ENCODE assay signal across 13 mouse cellular contexts in the genomic region with DNA sequence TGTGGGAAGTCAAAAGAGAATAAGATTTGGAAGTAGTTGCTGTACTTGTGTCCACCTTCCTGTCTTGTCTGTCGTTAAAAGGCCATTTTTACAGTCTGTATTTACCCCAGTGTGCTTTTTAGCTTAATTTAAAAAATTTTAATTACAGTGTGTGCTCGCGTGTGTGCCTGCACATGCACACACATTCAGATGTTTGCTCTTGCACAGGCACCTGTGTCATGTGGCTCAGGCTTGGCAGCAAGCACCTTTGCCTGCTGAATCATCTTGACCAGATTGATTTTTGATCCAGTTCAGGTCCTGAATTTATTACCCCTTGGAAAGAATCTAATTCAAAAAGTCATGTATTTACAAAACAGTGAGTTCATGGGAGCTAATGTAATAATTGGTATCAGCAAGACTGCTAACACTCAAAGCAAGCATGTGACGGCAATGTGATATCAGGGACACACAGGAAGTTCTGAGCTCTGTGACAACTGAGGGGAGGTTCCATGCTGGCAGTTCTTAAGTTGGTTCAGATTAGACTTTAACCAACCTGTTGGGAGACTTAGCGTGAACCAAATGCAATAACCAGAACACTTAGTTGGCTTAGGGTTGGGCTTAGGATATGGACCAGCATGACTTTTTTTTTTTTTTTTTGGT. TPM values are rescaled to one million over a fixed set of nuclear protein-coding genes. Genes with fewer than 3 reads are reported as not detected.
A peak's percentile ranks its signal among the peaks of the same experiment; 100 is the strongest.
DNase-seq lines count a peak whose midpoint lies in the region; ATAC-seq and TF ChIP-seq lines count a peak whose summit lies in the region.
"Had no signal": no experiment of that assay in that cellular context is flagged by ENCODE, and none has a peak within 500 bp of the region (broad histone marks: within the 10 kb centered on the region; RNA-seq: fewer than 3 reads in every experiment).

No protein-coding gene starts in this region.

- ATAC-seq in inflammation-experienced regulatory T-cells, adult 6 months: peak; percentile 66
- no peak for ATAC-seq in forebrain, embryonic 16.5 days

- in situ Hi-C loops in CH12.LX (cut with MboI; ENCODE audit: low pct_ligation_motif_present, low pct_unique_long_range_greater_than_20kb, low sequenced_read_pairs): no loop called here

- TF ChIP-seq RAD21 in CH12.LX (IDR thresholded peaks at IDR 0.05; ENCODE audit: low read depth, low read length): no peak

- H3K27ac ChIP-seq in gastrocnemius, adult 2 months: peak overlapping the region; percentile 0; the same call in 1 of the 2 replicates
- H3K27ac ChIP-seq in CH12.LX (ENCODE audit: insufficient read depth, low read depth): no peak overlapping the region
- H3K27ac ChIP-seq in forebrain, embryonic 16.5 days (ENCODE audit: low read length): no peak overlapping the region
- H3K27ac ChIP-seq: heart, embryonic 13.5 days; kidney, postnatal 0 days had no signal

- no peak overlapping the region for H3K4me3 ChIP-seq in gastrocnemius, adult 2 months
- no peak overlapping the region for H3K4me3 ChIP-seq in CH12.LX (replicated peaks in 1 of 3; ENCODE audit: low read depth in 2 of 3, low read length in 2 of 3, poor library complexity in 1 of 3)
- H3K4me3 ChIP-seq in megakaryocyte, embryonic 14.5 days (replicated peaks): peak overlapping the region; percentile 78
- no peak overlapping the region for H3K4me3 ChIP-seq in forebrain, embryonic 16.5 days (replicated peaks; ENCODE audit: low read length)
- H3K4me3 ChIP-seq: heart, embryonic 13.5 days had no signal

- peaks cover 86% of the 10 kb centered on the region for H3K79me2 ChIP-seq in CH12.LX (replicated peaks; ENCODE audit: control insufficient read depth, extremely low read depth, insufficient read depth, poor library complexity, severe bottlenecking)

- peaks cover 19 to 44% of the 10 kb centered on the region in 2 experiments for H3K36me3 ChIP-seq in CH12.LX (replicated peaks in 1 of 2; ENCODE audit: control insufficient read depth in 1 of 2, insufficient read depth in 1 of 2, low read length in 1 of 2)
- peaks cover 40% of the 10 kb centered on the region for H3K36me3 ChIP-seq in megakaryocyte, embryonic 14.5 days (replicated peaks; ENCODE audit: low read length)
- H3K36me3 ChIP-seq in forebrain, embryonic 16.5 days (ENCODE audit: control insufficient read depth, insufficient read depth): peaks cover 8% of the 10 kb centered on the region

- H3K9me3 ChIP-seq in CH12.LX (replicated peaks; ENCODE audit: low read length): no peaks in the 10 kb centered on the region
- no peaks in the 10 kb centered on the region for H3K9me3 ChIP-seq in megakaryocyte, embryonic 14.5 days
- no peaks in the 10 kb centered on the region for H3K9me3 ChIP-seq in forebrain, embryonic 16.5 days (ENCODE audit: control insufficient read depth, low read length)
- H3K9me3 ChIP-seq: heart, embryonic 13.5 days had no signal

- H3K4me2 ChIP-seq in CH12.LX (ENCODE audit: insufficient read depth, low read depth, poor library complexity, severe bottlenecking): peak overlapping the region; percentile 37; the same call in 1 of the 2 replicates
- no peak overlapping the region for H3K4me2 ChIP-seq in forebrain, embryonic 16.5 days (ENCODE audit: low read length)
- H3K4me2 ChIP-seq: heart, embryonic 13.5 days had no signal

- TF ChIP-seq EP300 in CH12.LX (IDR thresholded peaks at IDR 0.05; ENCODE audit: low read length): no peak

- no peak for DNase-seq in gastrocnemius, adult 2 months
- DNase-seq in gastrocnemius, postnatal 36 days: no peak
- no peak for DNase-seq in CH12.LX (ENCODE audit: extremely low read depth)
- DNase-seq in frontal cortex, postnatal 25 days (ENCODE audit: low spot score in 2 of 2): no peak
- no peak for DNase-seq in lung, postnatal 4 days
- DNase-seq: lung, postnatal 10 days; thymus, adult 2 months had no signal

- no peaks in the 10 kb centered on the region for H3K27me3 ChIP-seq in CH12.LX (replicated peaks)
- no peaks in the 10 kb centered on the region for H3K27me3 ChIP-seq in megakaryocyte, embryonic 14.5 days (replicated peaks)
- H3K27me3 ChIP-seq in forebrain, embryonic 16.5 days (replicated peaks; ENCODE audit: control insufficient read depth, insufficient read depth, low read length): no peaks in the 10 kb centered on the region
- H3K27me3 ChIP-seq: heart, embryonic 13.5 days had no signal

- WGBS in forebrain, embryonic 16.5 days: 93% methylated on average over 5 of the region's 5 CpGs

- TF ChIP-seq POLR2A in CH12.LX (IDR thresholded peaks at IDR 0.05; ENCODE audit: low read depth, low read length): no peak

- intact Hi-C loops in gastrocnemius, adult 2 months (cut with DNase I): no loop called here
- intact Hi-C loops in gastrocnemius, postnatal 36 days (cut with DNase I): no loop called here

- H3K9ac ChIP-seq in CH12.LX (ENCODE audit: insufficient read depth, low read depth): no peak overlapping the region
- H3K9ac ChIP-seq in forebrain, embryonic 16.5 days (replicated peaks; ENCODE audit: low read depth, low read length): no peak overlapping the region
- H3K9ac ChIP-seq: heart, embryonic 13.5 days had no signal

- dilution Hi-C loops in CH12.LX (cut with MboI; ENCODE audit: extremely low pct_ligation_motif_present, extremely low pct_unique_long_range_greater_than_20kb, low sequenced_read_pairs): no loop called here

- peaks cover 20 to 70% of the 10 kb centered on the region in 2 experiments for H3K4me1 ChIP-seq in CH12.LX (ENCODE audit: control insufficient read depth in 1 of 2, insufficient read depth in 2 of 2)
- H3K4me1 ChIP-seq in megakaryocyte, embryonic 14.5 days: peaks cover 52% of the 10 kb centered on the region
- H3K4me1 ChIP-seq in forebrain, embryonic 16.5 days (replicated peaks; ENCODE audit: control insufficient read depth, insufficient read depth, low read length): peaks cover 7% of the 10 kb centered on the region

- TF ChIP-seq CTCF in gastrocnemius, adult 2 months (IDR thresholded peaks at IDR 0.05): no peak
- no peak for TF ChIP-seq CTCF in CH12.LX (conservative IDR thresholded peaks at IDR 0.05 in 1 of 2, IDR thresholded peaks at IDR 0.05 in 1 of 2; ENCODE audit: low read depth in 2 of 2, low read length in 2 of 2)

TF ChIP-seq in CH12.LX, 34 proteins besides CTCF, POLR2A, EP300 and RAD21:
- TF ChIP-seq SIN3A (IDR thresholded peaks at IDR 0.05; ENCODE audit: low read length) (no peak), BHLHE40 (IDR thresholded peaks at IDR 0.05; ENCODE audit: low read depth, low read length) (0 out of 2 replicates have a peak, but pooled peaks have one; percentile 15), MAFK (IDR thresholded peaks at IDR 0.05; ENCODE audit: insufficient replicate concordance, low read length) (no peak), USF2 (conservative IDR thresholded peaks at IDR 0.05; ENCODE audit: low read depth, low read length) (no peak)

RNA-seq across cellular contexts. Expression of gene Selenot, which starts 6.5 kb away (rescaled TPM):
- 100 to 1,000 TPM; 119 to 136 TPM for total RNA-seq in gastrocnemius, adult 2 months (2021)
- 100 to 1,000 TPM; 110 to 115 TPM for total RNA-seq in gastrocnemius, postnatal 36 days (2021)
- 63.6 and 76.6 TPM in 2 replicates for total RNA-seq in CH12.LX (2012; rRNA removed)
- 254 and 283 TPM in 2 replicates for total RNA-seq in CH12.LX (2014; rRNA removed)
- polyA plus RNA-seq in CH12.LX (2012; ENCODE audit: insufficient read length, low read depth): 134 and 157 TPM in 2 replicates
- 10 to 100 TPM; 30.3 to 45.6 (median 39.6) TPM for polyA plus RNA-seq in inflammation-experienced regulatory T-cells, adult 6 months (2017; shearing (Covaris generic))
- polyA plus RNA-seq in megakaryocyte, embryonic 14.5 days (2012; ENCODE audit: insufficient read depth, low replicate concordance): 3.1 and 14.7 TPM in 2 replicates
- 22.1 and 23.0 TPM in 2 replicates for polyA plus RNA-seq in forebrain, embryonic 16.5 days (2015; fragmentation: Nextera tagmentation; extraction: Ambion mirVana)

RNA-seq across cellular contexts. Expression of gene Erich6, which starts 54.1 kb away (rescaled TPM):
- total RNA-seq in gastrocnemius, adult 2 months (2021): not detected
- not detected for total RNA-seq in gastrocnemius, postnatal 36 days (2021)
- not detected in 2 replicates for total RNA-seq in CH12.LX (2012; rRNA removed)
- not detected in 2 replicates for total RNA-seq in CH12.LX (2014; rRNA removed)
- 0.11 TPM in 1 of 2 replicates, not detected in the other for polyA plus RNA-seq in CH12.LX (2012; ENCODE audit: insufficient read length, low read depth)
- not detected for polyA plus RNA-seq in inflammation-experienced regulatory T-cells, adult 6 months (2017; shearing (Covaris generic))
- not detected in 2 replicates for polyA plus RNA-seq in megakaryocyte, embryonic 14.5 days (2012; ENCODE audit: insufficient read depth, low replicate concordance)
- polyA plus RNA-seq in forebrain, embryonic 16.5 days (2015; fragmentation: Nextera tagmentation; extraction: Ambion mirVana): 0.21 TPM in 1 of 2 replicates, not detected in the other
- total RNA-seq: gastrocnemius, adult 18-20 months had no signal
- polyA plus RNA-seq: kidney, postnatal 0 days; thymus, adult 2 months had no signal

RNA-seq across cellular contexts. Expression of gene Serp1, which starts 57.2 kb away (rescaled TPM):
- 1 to 10 TPM; 6.4 to 8.0 TPM for total RNA-seq in gastrocnemius, adult 2 months (2021)
- 1 to 10 TPM; 6.5 to 7.1 TPM for total RNA-seq in gastrocnemius, postnatal 36 days (2021)
- total RNA-seq in CH12.LX (2012; rRNA removed) (210 and 219 TPM in 2 replicates), CH12.LX (2014; rRNA removed) (470 and 509 TPM in 2 replicates)
- polyA plus RNA-seq in CH12.LX (2012; ENCODE audit: insufficient read length, low read depth): 252 and 298 TPM in 2 replicates
- polyA plus RNA-seq in inflammation-experienced regulatory T-cells, adult 6 months (2017; shearing (Covaris generic)): 10 to 100 TPM; 40.4 to 51.7 (median 46.0) TPM
- polyA plus RNA-seq in megakaryocyte, embryonic 14.5 days (2012; ENCODE audit: insufficient read depth, low replicate concordance): 47.6 and 71.3 TPM in 2 replicates
- 77.2 and 102 TPM in 2 replicates for polyA plus RNA-seq in forebrain, embryonic 16.5 days (2015; fragmentation: Nextera tagmentation; extraction: Ambion mirVana)

RNA-seq across cellular contexts. Expression of gene Eif2a, which starts 57.3 kb away (rescaled TPM):
- 10 to 100 TPM; 48.9 to 54.8 TPM for total RNA-seq in gastrocnemius, adult 2 months (2021)
- total RNA-seq in gastrocnemius, postnatal 36 days (2021): 10 to 100 TPM; 39.1 to 47.1 TPM
- total RNA-seq in CH12.LX (2012; rRNA removed) (107 and 119 TPM in 2 replicates), CH12.LX (2014; rRNA removed) (215 and 241 TPM in 2 replicates)
- polyA plus RNA-seq in CH12.LX (2012; ENCODE audit: insufficient read length, low read depth): 116 and 117 TPM in 2 replicates
- 10 to 100 TPM; 63.0 to 73.7 (median 67.5) TPM for polyA plus RNA-seq in inflammation-experienced regulatory T-cells, adult 6 months (2017; shearing (Covaris generic))
- polyA plus RNA-seq in megakaryocyte, embryonic 14.5 days (2012; ENCODE audit: insufficient read depth, low replicate concordance): 0.65 and 3.2 TPM in 2 replicates
- 44.6 and 50.4 TPM in 2 replicates for polyA plus RNA-seq in forebrain, embryonic 16.5 days (2015; fragmentation: Nextera tagmentation; extraction: Ambion mirVana)
